18 mouse cellular contexts compared by ENCODE assay signal in genomic region chr13:104638988-104639387, GRCm38 (mm10).
A peak's percentile ranks its signal among the peaks of the same experiment; 100 is the strongest.
DNase-seq lines count a peak whose midpoint lies in the region; ATAC-seq and TF ChIP-seq lines count a peak whose summit lies in the region.
"Had no signal": no experiment of that assay in that cellular context is flagged by ENCODE, and none has a peak within 500 bp of the region (broad histone marks: within the 10 kb centered on the region; RNA-seq: fewer than 3 reads in every experiment).

No protein-coding gene starts in this region.

- no peaks in the 10 kb centered on the region for H3K9me3 ChIP-seq in lung, postnatal 0 days (ENCODE audit: low read length)
- H3K9me3 ChIP-seq in liver, postnatal 0 days (ENCODE audit: low read length), result no peaks in the 10 kb centered on the region
- H3K9me3 ChIP-seq: limb, embryonic 15.5 days; neural tube, embryonic 12.5 days had no signal

- no peaks in the 10 kb centered on the region for H3K27me3 ChIP-seq in lung, postnatal 0 days (replicated peaks; ENCODE audit: insufficient read depth, low read length)
- H3K27me3 ChIP-seq in kidney, adult 2 months (replicated peaks; ENCODE audit: control insufficient read depth, insufficient read depth, low read length), result no peaks in the 10 kb centered on the region
- no peaks in the 10 kb centered on the region for H3K27me3 ChIP-seq in liver, postnatal 0 days (ENCODE audit: insufficient read depth, low read length)
- H3K27me3 ChIP-seq: limb, embryonic 15.5 days; neural tube, embryonic 12.5 days had no signal

- 0 out of 2 replicates have a peak, but pooled peaks have one; percentile 50 for TF ChIP-seq EP300 in lung, postnatal 0 days (IDR thresholded peaks at IDR 0.05)
- peak; percentile 72 for TF ChIP-seq EP300 in liver, postnatal 0 days (IDR thresholded peaks at IDR 0.05; ENCODE audit: low read depth)

- ATAC-seq in lung, postnatal 0 days, result peak; percentile 81
- peak; percentile 78 for ATAC-seq in liver, postnatal 0 days
- ATAC-seq: forebrain, embryonic 14.5 days; hindbrain, embryonic 16.5 days had no signal

- H3K4me2 ChIP-seq in lung, postnatal 0 days (replicated peaks; ENCODE audit: low read depth, low read length), result no peak overlapping the region
- 0 out of 2 replicates have a peak overlapping the region, but pooled peaks have one; percentile 18 for H3K4me2 ChIP-seq in liver, postnatal 0 days (ENCODE audit: low read depth, low read length)
- H3K4me2 ChIP-seq: limb, embryonic 15.5 days; midbrain, embryonic 11.5 days; neural tube, embryonic 12.5 days had no signal

- H3K4me1 ChIP-seq in lung, postnatal 0 days (ENCODE audit: insufficient read depth, low read depth, low read length), result no peaks in the 10 kb centered on the region; the same call in 1 of the 2 replicates
- H3K4me1 ChIP-seq in kidney, adult 2 months (ENCODE audit: control insufficient read depth, insufficient read depth, low read length), result peaks cover 27% of the 10 kb centered on the region
- peaks cover 11% of the 10 kb centered on the region for H3K4me1 ChIP-seq in liver, postnatal 0 days (ENCODE audit: insufficient read depth)
- H3K4me1 ChIP-seq: limb, embryonic 15.5 days; neural tube, embryonic 12.5 days had no signal

- no peak for TF ChIP-seq POLR2A in kidney, adult 2 months (IDR thresholded peaks at IDR 0.05; ENCODE audit: low read depth, low read length)

- TF ChIP-seq CTCF in lung, postnatal 0 days (IDR thresholded peaks at IDR 0.05), result no peak
- TF ChIP-seq CTCF in kidney, adult 2 months (conservative IDR thresholded peaks at IDR 0.05; ENCODE audit: insufficient read depth, insufficient read length, low read depth, low read length), result no peak
- no peak for TF ChIP-seq CTCF in liver, postnatal 0 days (IDR thresholded peaks at IDR 0.05; ENCODE audit: low read depth)

- H3K27ac ChIP-seq in lung, postnatal 0 days (ENCODE audit: low read length), result no peak overlapping the region
- peak overlapping the region; percentile 92 for H3K27ac ChIP-seq in kidney, adult 2 months (ENCODE audit: insufficient read depth, low read depth, low read length)
- peak overlapping the region; percentile 94 for H3K27ac ChIP-seq in liver, postnatal 0 days (ENCODE audit: low read depth)
- H3K27ac ChIP-seq: heart, adult 2 months; layer of hippocampus, adult 2 months; limb, embryonic 15.5 days; neural tube, embryonic 12.5 days had no signal

- DNase-seq in lung, postnatal 0 days (ENCODE audit: low spot score), result peak; percentile 59
- no peak for DNase-seq in lung, postnatal 4 days
- peak; percentile 87 for DNase-seq in kidney, adult 2 months
- DNase-seq in kidney, postnatal 10 days, result peak; percentile 21
- peak; percentile 25 for DNase-seq in liver, postnatal 0 days
- no peak for DNase-seq in layer of hippocampus, adult 11-12 months (ENCODE audit: low spot score)
- no peak for DNase-seq in heart, adult 18-20 months
- DNase-seq: cerebellum, adult 2 months; gastrocnemius, postnatal 14 days; heart, adult 2 months; layer of hippocampus, postnatal 36 days; thymus, postnatal 25 days had no signal

- no peak overlapping the region for H3K4me3 ChIP-seq in lung, postnatal 0 days (ENCODE audit: low read depth, low read length)
- H3K4me3 ChIP-seq in kidney, adult 2 months (ENCODE audit: insufficient read depth, low read depth, low read length), result no peak overlapping the region
- no peak overlapping the region for H3K4me3 ChIP-seq in liver, postnatal 0 days (ENCODE audit: low read depth, low read length)
- H3K4me3 ChIP-seq: heart, adult 2 months; layer of hippocampus, adult 2 months; limb, embryonic 15.5 days; neural tube, embryonic 12.5 days had no signal

- H3K9ac ChIP-seq in lung, postnatal 0 days (replicated peaks; ENCODE audit: low read depth), result no peak overlapping the region
- no peak overlapping the region for H3K9ac ChIP-seq in liver, postnatal 0 days (replicated peaks)
- H3K9ac ChIP-seq: limb, embryonic 15.5 days; neural tube, embryonic 12.5 days had no signal

- WGBS in lung, postnatal 0 days, result 64% methylated on average over 3 of the region's 3 CpGs
- 41% methylated on average over 3 of the region's 3 CpGs for WGBS in kidney, adult 2 months
- 66% methylated on average over 3 of the region's 3 CpGs for WGBS in liver, postnatal 0 days (ENCODE audit: insufficient replicate concordance)

- no peaks in the 10 kb centered on the region for H3K36me3 ChIP-seq in lung, postnatal 0 days (ENCODE audit: insufficient read depth, low read length)
- no peaks in the 10 kb centered on the region for H3K36me3 ChIP-seq in kidney, adult 2 months (ENCODE audit: control insufficient read depth, insufficient read depth, low read length)
- H3K36me3 ChIP-seq in liver, postnatal 0 days (replicated peaks; ENCODE audit: insufficient read depth, low read length), result no peaks in the 10 kb centered on the region
- H3K36me3 ChIP-seq: limb, embryonic 15.5 days; neural tube, embryonic 12.5 days had no signal

Comparison
In these comparisons a context has a peak if more than half of its experiments do, and no peak if none do; other contexts are left out.
1. DNase-seq: peak in lung, postnatal 0 days (single experiment), kidney, adult 2 months (single experiment), kidney, postnatal 10 days (single experiment) and liver, postnatal 0 days (single experiment); none in lung, postnatal 4 days (0 of 2), layer of hippocampus, adult 11-12 months (single experiment) and heart, adult 18-20 months (0 of 2).